Mouse (Mus musculus): ENCODE results near the gene Rassf3.
A peak's percentile ranks its signal among the peaks of the same experiment; 100 is the strongest.

The Rassf3 gene

GRCm38 (mm10) chr10:121488623-121489299 lies 12.6 kb upstream of the Rassf3 start:
- peak; percentile 68 for DNase-seq

GRCm38 (mm10) chr10:121487716-121488115 lies 11.6 kb upstream of the Rassf3 start:
- no peak for DNase-seq

GRCm38 (mm10) chr10:121486350-121486749 lies 10.2 kb upstream of the Rassf3 start:
- DNase-seq = peak; percentile 45

GRCm38 (mm10) chr10:121483364-121483763 lies 7.2 kb upstream of the Rassf3 start:
- DNase-seq = no peak

- peak; percentile 39 for DNase-seq
These were observed 5.0 kb upstream of the Rassf3 start for GRCm38 (mm10) chr10:121481141-121481540.

- no peak for DNase-seq
These were observed 3.8 kb upstream of the Rassf3 start for GRCm38 (mm10) chr10:121479987-121480386.

- no peak for DNase-seq
These were observed 1.3 kb upstream of the Rassf3 start for GRCm38 (mm10) chr10:121477433-121477832.

- no peak for DNase-seq
These were observed 806 bp upstream of the Rassf3 start for GRCm38 (mm10) chr10:121476968-121477337.

GRCm38 (mm10) chr10:121475672-121476146 lies 438 bp downstream of the Rassf3 start:
- peak; percentile 82 for DNase-seq

- peak; percentile 47 for DNase-seq
These were observed 961 bp downstream of the Rassf3 start for GRCm38 (mm10) chr10:121475101-121475671.

GRCm38 (mm10) chr10:121474288-121474687 lies 1.9 kb downstream of the Rassf3 start:
- no peak for DNase-seq

- no peak for DNase-seq
These were observed 2.4 kb downstream of the Rassf3 start for GRCm38 (mm10) chr10:121473723-121474215.

GRCm38 (mm10) chr10:121472593-121473217 lies 3.4 kb downstream of the Rassf3 start:
- no peak for DNase-seq

GRCm38 (mm10) chr10:121471570-121472197 lies 4.5 kb downstream of the Rassf3 start:
- peak; percentile 67 for DNase-seq

GRCm38 (mm10) chr10:121469625-121470024 lies 6.5 kb downstream of the Rassf3 start:
- DNase-seq = no peak

GRCm38 (mm10) chr10:121468985-121469384 lies 7.2 kb downstream of the Rassf3 start:
- DNase-seq = no peak

GRCm38 (mm10) chr10:121468261-121468660 lies 7.9 kb downstream of the Rassf3 start:
- no peak for DNase-seq

- no peak for DNase-seq
These were observed 8.4 kb downstream of the Rassf3 start for GRCm38 (mm10) chr10:121467792-121468191.

- DNase-seq = no peak
These were observed 9.1 kb downstream of the Rassf3 start for GRCm38 (mm10) chr10:121467016-121467415.

- no peak for DNase-seq
These were observed 11.1 kb downstream of the Rassf3 start for GRCm38 (mm10) chr10:121465033-121465432.

- DNase-seq = no peak
These were observed 13.8 kb downstream of the Rassf3 start for GRCm38 (mm10) chr10:121462162-121462881.

- DNase-seq = peak; percentile 70
These were observed 14.6 kb downstream of the Rassf3 start for GRCm38 (mm10) chr10:121461404-121462161.
